Mouse (Mus musculus): ENCODE data around the gene Sh3tc1.

- no peak for TF ChIP-seq GATA1 (IDR thresholded peaks at IDR 0.05; ENCODE audit: low read length)
- TF ChIP-seq TAL1 (IDR thresholded peaks at IDR 0.05; ENCODE audit: low read length) = no peak
Measured at GRCm38 (mm10) chr5:35659503-35659902, 80.3 kb downstream of the Sh3tc1 start.
